Mouse (Mus musculus): ENCODE data around the gene Snph. TPM values are rescaled to one million over a fixed set of nuclear protein-coding genes. Genes with fewer than 3 reads are reported as not detected.
A peak's percentile ranks its signal among the peaks of the same experiment; 100 is the strongest.

Snph gene
- total RNA-seq, 2 experiments from 2014 or later, result 230 to 236 TPM

GRCm38 (mm10) chr2:151562930-151563921 is 69.2 kb downstream of the Snph start:
- intact Hi-C loops (cut with DNase I), result no loop called here

GRCm38 (mm10) chr2:151549615-151550121 is 82.7 kb downstream of the Snph start:
- intact Hi-C loops (cut with DNase I), result no loop called here
- no peak for DNase-seq (ENCODE audit: low spot score in 2 of 2)

More at GRCm38 (mm10) chr2:151562930-151563921, 69.2 kb downstream of the Snph start:
- DNase-seq (ENCODE audit: low spot score in 2 of 2), result no peak

GRCm38 (mm10) chr2:151546571-151546970 is 85.8 kb downstream of the Snph start:
- DNase-seq (ENCODE audit: low spot score in 2 of 2), result no peak
- intact Hi-C loops (cut with DNase I), result no loop called here

GRCm38 (mm10) chr2:151544673-151545072 is 87.7 kb downstream of the Snph start:
- intact Hi-C loops (cut with DNase I), result no loop called here
- peak; percentile 32 to 62 for DNase-seq (ENCODE audit: low spot score in 2 of 2)

- intact Hi-C loops (cut with DNase I), result loop anchor here (2.0 kb wide), 1 partner anchor 48 kb away; the partner anchor contains the start of gene Nsfl1c
These were observed 89.1 kb downstream of the Snph start for GRCm38 (mm10) chr2:151543063-151543895.

GRCm38 (mm10) chr2:151542323-151543062 is 89.9 kb downstream of the Snph start, which contains the start of gene Fkbp1a:
TSS of gene Fkbp1a (plus strand) at chr2:151542483.
- intact Hi-C loops (cut with DNase I), result loop anchor here (2.0 kb wide), 1 partner anchor 48 kb away; the partner anchor contains the start of gene Nsfl1c
- DNase-seq (ENCODE audit: low spot score in 2 of 2), result peak; percentile 97

More at GRCm38 (mm10) chr2:151543063-151543895, 89.1 kb downstream of the Snph start:
- peak; percentile 43 to 79 for DNase-seq (ENCODE audit: low spot score in 2 of 2)

Other genes starting within 250 kb of the Snph start
- not detected for gene 4921509C19Rik, start 156.4 kb downstream of the Snph start, total RNA-seq (2021)
- gene Nsfl1c, start 138.4 kb downstream of the Snph start, total RNA-seq (2021), result 100 to 1,000 TPM; 138 TPM
- 100 to 1,000 TPM; 619 to 633 TPM for gene Fkbp1a, start 90.1 kb downstream of the Snph start, total RNA-seq (2021)
- gene Sdcbp2, start 60.0 kb downstream of the Snph start, total RNA-seq (2021), result 1 to 10 TPM; 1.2 to 1.6 TPM
- gene Rad21l, start 35.9 kb upstream of the Snph start, total RNA-seq (2021), result under 1 TPM; 0.35 to 0.47 TPM
- 1 to 10 TPM; 6.8 to 8.1 TPM for gene Tmem74b, start 69.4 kb upstream of the Snph start, total RNA-seq (2021)
- 10 to 100 TPM; 43.4 to 44.5 TPM for gene Psmf1, start 111.6 kb upstream of the Snph start, total RNA-seq (2021)
- under 1 TPM in 1 of 2 experiments, not detected in 1; 0.13 TPM for gene Rspo4, start 210.3 kb upstream of the Snph start, total RNA-seq (2021)